ENCODE assay signal across 23 mouse cellular contexts in genomic region chr10:60156016-60156415, GRCm38 (mm10). TPM values are rescaled to one million over a fixed set of nuclear protein-coding genes. Genes with fewer than 3 reads are reported as not detected.
DNase-seq lines count a peak whose midpoint lies in the region; ATAC-seq and TF ChIP-seq lines count a peak whose summit lies in the region.
"Had no signal": no experiment of that assay in that cellular context is flagged by ENCODE, and none has a peak within 500 bp of the region (broad histone marks: within the 10 kb centered on the region; RNA-seq: fewer than 3 reads in every experiment).

No protein-coding gene starts in this region.

- TF ChIP-seq EP300 in CH12.LX (IDR thresholded peaks at IDR 0.05; ENCODE audit: low read length): no peak
- TF ChIP-seq EP300 in stomach, postnatal 0 days (optimal IDR thresholded peaks at IDR 0.05): no peak

- TF ChIP-seq POLR2A in CH12.LX (IDR thresholded peaks at IDR 0.05; ENCODE audit: low read depth, low read length): 0 out of 2 replicates have a peak, but pooled peaks have one; percentile 14

- H3K9ac ChIP-seq in CH12.LX (ENCODE audit: insufficient read depth, low read depth): no peak overlapping the region
- no peak overlapping the region for H3K9ac ChIP-seq in stomach, postnatal 0 days (ENCODE audit: low read length)
- H3K9ac ChIP-seq: embryonic facial prominence, embryonic 12.5 days; embryonic facial prominence, embryonic 15.5 days; forebrain, postnatal 0 days; hindbrain, embryonic 12.5 days; hindbrain, embryonic 15.5 days had no signal

- peaks cover 9 to 42% of the 10 kb centered on the region in 2 experiments for H3K36me3 ChIP-seq in CH12.LX (replicated peaks in 1 of 2; ENCODE audit: control insufficient read depth in 1 of 2, insufficient read depth in 1 of 2, low read length in 1 of 2)
- H3K36me3 ChIP-seq in stomach, postnatal 0 days (ENCODE audit: control insufficient read depth, insufficient read depth, low read length): no peaks in the 10 kb centered on the region
- H3K36me3 ChIP-seq: embryonic facial prominence, embryonic 12.5 days; embryonic facial prominence, embryonic 15.5 days; hindbrain, embryonic 12.5 days; hindbrain, embryonic 15.5 days had no signal

- peaks cover 7% of the 10 kb centered on the region; the same call in 1 of the 2 replicates for H3K79me2 ChIP-seq in CH12.LX (replicated peaks; ENCODE audit: control insufficient read depth, extremely low read depth, insufficient read depth, poor library complexity, severe bottlenecking)

- H3K9me3 ChIP-seq in CH12.LX (replicated peaks; ENCODE audit: low read length): no peaks in the 10 kb centered on the region
- H3K9me3 ChIP-seq in stomach, postnatal 0 days (ENCODE audit: control insufficient read depth, low read length): no peaks in the 10 kb centered on the region
- H3K9me3 ChIP-seq: embryonic facial prominence, embryonic 12.5 days; embryonic facial prominence, embryonic 15.5 days; hindbrain, embryonic 12.5 days; hindbrain, embryonic 15.5 days had no signal

- H3K27me3 ChIP-seq in CH12.LX (replicated peaks): no peaks in the 10 kb centered on the region
- no peaks in the 10 kb centered on the region for H3K27me3 ChIP-seq in stomach, postnatal 0 days (ENCODE audit: control insufficient read depth, insufficient read depth, low read length)
- H3K27me3 ChIP-seq: embryonic facial prominence, embryonic 12.5 days; embryonic facial prominence, embryonic 15.5 days; hindbrain, embryonic 12.5 days; hindbrain, embryonic 15.5 days had no signal

- TF ChIP-seq CTCF in CH12.LX (conservative IDR thresholded peaks at IDR 0.05 in 1 of 2, IDR thresholded peaks at IDR 0.05 in 1 of 2; ENCODE audit: low read depth in 2 of 2, low read length in 2 of 2): no peak
- TF ChIP-seq CTCF in stomach, postnatal 0 days (IDR thresholded peaks at IDR 0.05; ENCODE audit: low read depth): no peak

- ATAC-seq in stomach, postnatal 0 days (ENCODE audit: low FRiP score, low TSS enrichment): no peak
- ATAC-seq: activated CD4-positive, CD25-positive, alpha-beta regulatory T cell, adult 4 months; CD4-positive, CD25-positive, alpha-beta regulatory T cell, adult 4 months; forebrain, embryonic 14.5 days; forebrain, postnatal 0 days; intestine, postnatal 0 days had no signal

- intact Hi-C loops in left cerebral cortex, postnatal 4 days (cut with DNase I): no loop called here

- H3K27ac ChIP-seq in CH12.LX (ENCODE audit: insufficient read depth, low read depth): no peak overlapping the region
- H3K27ac ChIP-seq in stomach, postnatal 0 days (replicated peaks): no peak overlapping the region
- H3K27ac ChIP-seq: embryonic facial prominence, embryonic 12.5 days; embryonic facial prominence, embryonic 15.5 days; gastrocnemius, adult 2 months; hindbrain, embryonic 12.5 days; hindbrain, embryonic 15.5 days had no signal

- DNase-seq in adrenal gland, adult 2 months: peak; percentile 71
- no peak for DNase-seq in adrenal gland, postnatal 4 days (ENCODE audit: low spot score in 2 of 2)
- DNase-seq in CH12.LX (ENCODE audit: extremely low read depth): no peak
- peak; percentile 58 for DNase-seq in adrenal gland, postnatal 14 days
- no peak for DNase-seq in right cerebral cortex, postnatal 36 days (ENCODE audit: low spot score in 2 of 2)
- no peak for DNase-seq in stomach, postnatal 0 days (ENCODE audit: low spot score)
- no peak for DNase-seq in left cerebral cortex, postnatal 4 days
- DNase-seq: cerebellum, adult 11-12 months; cerebellum, adult 9-11 months; cerebellum, postnatal 25 days; forebrain, postnatal 0 days; gastrocnemius, adult 2 months; gastrocnemius, postnatal 14 days; heart, adult 11 months had no signal

- no peak overlapping the region for H3K4me3 ChIP-seq in CH12.LX (replicated peaks in 1 of 3; ENCODE audit: low read depth in 2 of 3, low read length in 2 of 3, poor library complexity in 1 of 3)
- H3K4me3 ChIP-seq in stomach, postnatal 0 days (ENCODE audit: low read depth, low read length): no peak overlapping the region
- H3K4me3 ChIP-seq: embryonic facial prominence, embryonic 12.5 days; embryonic facial prominence, embryonic 15.5 days; gastrocnemius, adult 2 months; hindbrain, embryonic 12.5 days; hindbrain, embryonic 15.5 days had no signal

- H3K4me1 ChIP-seq in CH12.LX (ENCODE audit: control insufficient read depth in 1 of 2, insufficient read depth in 2 of 2): peaks cover 17 to 77% of the 10 kb centered on the region in 2 experiments
- H3K4me1 ChIP-seq in stomach, postnatal 0 days (replicated peaks; ENCODE audit: control insufficient read depth, insufficient read depth): no peaks in the 10 kb centered on the region
- H3K4me1 ChIP-seq: embryonic facial prominence, embryonic 12.5 days; embryonic facial prominence, embryonic 15.5 days had no signal

- no peak for TF ChIP-seq RAD21 in CH12.LX (IDR thresholded peaks at IDR 0.05; ENCODE audit: low read depth, low read length)

- H3K4me2 ChIP-seq in CH12.LX (ENCODE audit: insufficient read depth, low read depth, poor library complexity, severe bottlenecking): no peak overlapping the region
- no peak overlapping the region for H3K4me2 ChIP-seq in stomach, postnatal 0 days (replicated peaks; ENCODE audit: low read depth)
- H3K4me2 ChIP-seq: embryonic facial prominence, embryonic 12.5 days; embryonic facial prominence, embryonic 15.5 days; heart, embryonic 11.5 days; hindbrain, embryonic 12.5 days; hindbrain, embryonic 15.5 days had no signal

- dilution Hi-C loops in CH12.LX (cut with MboI; ENCODE audit: extremely low pct_ligation_motif_present, extremely low pct_unique_long_range_greater_than_20kb, low sequenced_read_pairs): no loop called here

- in situ Hi-C loops in CH12.LX (cut with MboI; ENCODE audit: low pct_ligation_motif_present, low pct_unique_long_range_greater_than_20kb, low sequenced_read_pairs): loop anchor here (5.0 kb wide), 1 partner anchor 76 kb away; no protein-coding TSS in a partner anchor

TF ChIP-seq in CH12.LX, 34 proteins besides CTCF, POLR2A, EP300 and RAD21:
- TF ChIP-seq TCF12 (IDR thresholded peaks at IDR 0.05; ENCODE audit: low read depth, low read length) (no peak), RCOR1 (conservative IDR thresholded peaks at IDR 0.05; ENCODE audit: low read depth, low read length) (no peak), BHLHE40 (IDR thresholded peaks at IDR 0.05; ENCODE audit: low read depth, low read length) (no peak), USF2 (conservative IDR thresholded peaks at IDR 0.05; ENCODE audit: low read depth, low read length) (no peak), CHD2 (IDR thresholded peaks at IDR 0.05; ENCODE audit: low read length) (no peak), GABPA (IDR thresholded peaks at IDR 0.05; ENCODE audit: insufficient replicate concordance, low read depth, low read length) (no peak), MAFK (IDR thresholded peaks at IDR 0.05; ENCODE audit: insufficient replicate concordance, low read length) (no peak), SMC3 (IDR thresholded peaks at IDR 0.05; ENCODE audit: low read depth, low read length) (no peak), ZC3H11A (IDR thresholded peaks at IDR 0.05; ENCODE audit: low read depth, low read length) (no peak), ETS1 (conservative IDR thresholded peaks at IDR 0.05; ENCODE audit: low read depth, low read length) (no peak), NELFE (IDR thresholded peaks at IDR 0.05; ENCODE audit: low read depth, low read length) (no peak), POLR2AphosphoS2 (IDR thresholded peaks at IDR 0.05; ENCODE audit: low read depth, low read length) (no peak), JUN (IDR thresholded peaks at IDR 0.05; ENCODE audit: insufficient read depth, low read depth, low read length) (no peak), ZMIZ1 (IDR thresholded peaks at IDR 0.05; ENCODE audit: low read depth, low read length) (no peak), UBTF (IDR thresholded peaks at IDR 0.05; ENCODE audit: low read depth, low read length) (no peak), MEF2A (IDR thresholded peaks at IDR 0.05; ENCODE audit: borderline replicate concordance, low read depth, low read length) (no peak)

RNA-seq across cellular contexts. Expression of gene Spock2, which starts 50.0 kb away (rescaled TPM):
- total RNA-seq in adrenal gland, adult 2 months (2021): 10 to 100 TPM; 34.8 to 59.0 TPM
- polyA plus RNA-seq in adrenal gland, adult 2 months (2012; rRNA removed): 21.8 and 22.9 TPM in 2 replicates
- 10 to 100 TPM; 43.4 to 47.2 TPM for total RNA-seq in adrenal gland, postnatal 4 days (2021)
- total RNA-seq in CH12.LX (2012; rRNA removed) (0.08 and 0.13 TPM in 2 replicates), CH12.LX (2014; rRNA removed) (not detected in 2 replicates)
- polyA plus RNA-seq in CH12.LX (2012; ENCODE audit: insufficient read length, low read depth): 0.10 and 0.11 TPM in 2 replicates
- total RNA-seq in adrenal gland, postnatal 14 days (2021): 34.9 and 40.8 TPM in 2 replicates
- 3.6 and 4.1 TPM in 2 replicates for polyA plus RNA-seq in stomach, postnatal 0 days (2015; fragmentation: Nextera tagmentation; extraction: Ambion mirVana)
- 100 to 1,000 TPM; 312 to 345 TPM for total RNA-seq in left cerebral cortex, postnatal 4 days (2021)

Comparison
In these comparisons a context has a peak if more than half of its experiments do, and no peak if none do; other contexts are left out.
1. DNase-seq: peak in adrenal gland, adult 2 months (single experiment) and adrenal gland, postnatal 14 days (single experiment); none in adrenal gland, postnatal 4 days (0 of 2), CH12.LX (single experiment), right cerebral cortex, postnatal 36 days (0 of 2), stomach, postnatal 0 days (single experiment) and left cerebral cortex, postnatal 4 days (single experiment).
2. RNA of gene Spock2, which starts 50.0 kb away (total RNA-seq): 312 to 345 TPM in left cerebral cortex, postnatal 4 days, 34.8 to 59.0 TPM in adrenal gland, adult 2 months, 43.4 to 47.2 TPM in adrenal gland, postnatal 4 days and 34.9 to 40.8 TPM in adrenal gland, postnatal 14 days; 0.08 to 0.13 TPM in CH12.LX; every median in the first group is over 10 times any median in the second.